Mouse (Mus musculus) neural tube, embryonic 13.5 days (tissue): ENCODE measurements at regions not wholly inside any gene's neighbourhood (a gene's known extent, or its start where the extent isn't known, plus 50 kb on each side); places are given as distances from the start of the nearest gene placed in this dataset.

Source experiments
- ATAC-seq: fragments of 200-750 bp; cut with Nextera tagmentation; 2 replicates; pipeline ENCODE4 v1.8.0; 2017; ENCODE audit warnings: low read depth, mild to moderate bottlenecking, moderate TSS enrichment, moderate library complexity
- H3K27ac ChIP-seq: fragments of 300-500 bp; sonication (generic); replicated peaks from 2 replicates; pipeline ENCODE4 v1.5.1; 2015; ENCODE audit warnings: moderate library complexity, mild to moderate bottlenecking, inconsistent platforms
- H3K27me3 ChIP-seq: fragments of 300-500 bp; sonication (generic); 2 replicates; pipeline ENCODE4 v1.6.1; 2015; ENCODE audit warnings: mild to moderate bottlenecking, inconsistent platforms
- H3K36me3 ChIP-seq: fragments of 300-500 bp; sonication (generic); 2 replicates; pipeline ENCODE4 v1.6.1; 2015; ENCODE audit warnings: mild to moderate bottlenecking, inconsistent platforms
- H3K4me1 ChIP-seq: fragments of 300-500 bp; sonication (generic); replicated peaks from 2 replicates; pipeline ENCODE4 v1.6.1; 2015; ENCODE audit warnings: inconsistent platforms
- H3K4me2 ChIP-seq: fragments of 300-500 bp; sonication (generic); 2 replicates; pipeline ENCODE4 v1.6.1; 2015; ENCODE audit warnings: inconsistent platforms, mild to moderate bottlenecking, moderate library complexity
- H3K4me3 ChIP-seq: fragments of 300-500 bp; sonication (generic); 2 replicates; pipeline ENCODE4 v1.5.1; 2015; ENCODE audit warnings: mild to moderate bottlenecking, inconsistent platforms
- H3K9ac ChIP-seq: fragments of 300-500 bp; sonication (generic); 2 replicates; pipeline ENCODE4 v1.6.1; 2015; ENCODE audit warnings: moderate library complexity, mild to moderate bottlenecking, inconsistent platforms
- H3K9me3 ChIP-seq: fragments of 300-500 bp; sonication (generic); 2 replicates; pipeline ENCODE4 v1.6.1; 2016; ENCODE audit warnings: inconsistent platforms
- WGBS: fragments of 180-500 bp; shearing (Covaris S2); methylation state at CpG from one replicate; pipeline ENCODE4 v1.1.7; 2015; 5-methylcytosine and 5-hydroxymethylcytosine counted together

- ATAC-seq: no peak
- WGBS: 91% methylated on average over 4 of the region's 4 CpGs
- H3K4me1 ChIP-seq: no peaks in the 10 kb centered on the region
- H3K4me3 ChIP-seq: no peak overlapping the region
- no peak overlapping the region for H3K4me2 ChIP-seq
- H3K9ac ChIP-seq: no peak overlapping the region
- H3K9me3 ChIP-seq: no peaks in the 10 kb centered on the region
- no peaks in the 10 kb centered on the region for H3K36me3 ChIP-seq
- no peak overlapping the region for H3K27ac ChIP-seq
- H3K27me3 ChIP-seq: no peaks in the 10 kb centered on the region
Observed at GRCm38 (mm10) chr2:117913846-117914245, 197.8 kb upstream of the Thbs1 start.

- H3K36me3 ChIP-seq: no peaks in the 10 kb centered on the region
- no peak overlapping the region for H3K4me2 ChIP-seq
- no peaks in the 10 kb centered on the region for H3K9me3 ChIP-seq
- H3K9ac ChIP-seq: no peak overlapping the region
- no peaks in the 10 kb centered on the region for H3K4me1 ChIP-seq
- WGBS: 94% methylated on average over 2 of the region's 2 CpGs
- H3K27ac ChIP-seq: no peak overlapping the region
- no peaks in the 10 kb centered on the region for H3K27me3 ChIP-seq
- H3K4me3 ChIP-seq: no peak overlapping the region
- no peak for ATAC-seq
Observed at GRCm38 (mm10) chr2:117915821-117916220, 195.9 kb upstream of the Thbs1 start.

- WGBS: 89% methylated on average over 3 of the region's 3 CpGs
- Histone ChIP-seq H3K9ac (no peak overlapping the region), H3K4me2 (no peak overlapping the region), H3K4me3 (no peak overlapping the region), H3K27me3 (no peaks in the 10 kb centered on the region), H3K9me3 (no peaks in the 10 kb centered on the region), H3K36me3 (no peaks in the 10 kb centered on the region), H3K4me1 (no peaks in the 10 kb centered on the region), H3K27ac (no peak overlapping the region)
- ATAC-seq: no peak
Observed at GRCm38 (mm10) chr2:117917181-117917580, 194.5 kb upstream of the Thbs1 start.

- Histone ChIP-seq H3K9ac (no peak overlapping the region), H3K4me1 (0 out of 2 replicates have a peak, but pooled peaks cover 5% of the 10 kb centered on the region), H3K27me3 (no peaks in the 10 kb centered on the region), H3K4me3 (no peak overlapping the region), H3K27ac (no peak overlapping the region), H3K9me3 (no peaks in the 10 kb centered on the region), H3K36me3 (no peaks in the 10 kb centered on the region), H3K4me2 (no peak overlapping the region)
- ATAC-seq: no peak
- WGBS: 35% methylated on average over 5 of the region's 5 CpGs
Observed at GRCm38 (mm10) chr2:117924877-117925276, 186.8 kb upstream of the Thbs1 start.

GRCm38 (mm10) chr2:117925412-117925811 lies 186.3 kb upstream of the Thbs1 start:
- Histone ChIP-seq H3K4me1 (0 out of 2 replicates have a peak, but pooled peaks cover 5% of the 10 kb centered on the region), H3K36me3 (no peaks in the 10 kb centered on the region), H3K4me3 (no peak overlapping the region), H3K27ac (no peak overlapping the region), H3K4me2 (no peak overlapping the region), H3K9ac (no peak overlapping the region), H3K27me3 (peaks cover 3% of the 10 kb centered on the region), H3K9me3 (no peaks in the 10 kb centered on the region)
- 96% methylated on average over 5 of the region's 5 CpGs for WGBS
- ATAC-seq: no peak

- Histone ChIP-seq H3K4me2 (no peak overlapping the region), H3K36me3 (no peaks in the 10 kb centered on the region), H3K4me3 (no peak overlapping the region), H3K27ac (no peak overlapping the region), H3K27me3 (peaks cover 19% of the 10 kb centered on the region), H3K9me3 (0 out of 2 replicates have a peak, but pooled peaks cover 5% of the 10 kb centered on the region), H3K9ac (no peak overlapping the region), H3K4me1 (0 out of 2 replicates have a peak, but pooled peaks cover 5% of the 10 kb centered on the region)
- WGBS: 49% methylated on average over 6 of the region's 6 CpGs
- ATAC-seq: peak; percentile 59
Observed at GRCm38 (mm10) chr2:117928062-117928461, 183.6 kb upstream of the Thbs1 start.

- no peak overlapping the region for H3K4me2 ChIP-seq
- no peak overlapping the region for H3K9ac ChIP-seq
- no peak overlapping the region for H3K27ac ChIP-seq
- no peak for ATAC-seq
- no peak overlapping the region for H3K4me3 ChIP-seq
- WGBS: 59% methylated on average over 1 of the region's 1 CpGs
- H3K27me3 ChIP-seq: peaks cover 31% of the 10 kb centered on the region
- H3K36me3 ChIP-seq: no peaks in the 10 kb centered on the region
- 0 out of 2 replicates have a peak, but pooled peaks cover 5% of the 10 kb centered on the region for H3K9me3 ChIP-seq
- H3K4me1 ChIP-seq: 0 out of 2 replicates have a peak, but pooled peaks cover 5% of the 10 kb centered on the region
Observed at GRCm38 (mm10) chr2:117929586-117929985, 182.1 kb upstream of the Thbs1 start.

GRCm38 (mm10) chr2:117930895-117931537 lies 180.7 kb upstream of the Thbs1 start:
- no peak overlapping the region for H3K4me2 ChIP-seq
- 88% methylated on average over 3 of the region's 3 CpGs for WGBS
- ATAC-seq: no peak
- 0 out of 2 replicates have a peak, but pooled peaks cover 5% of the 10 kb centered on the region for H3K4me1 ChIP-seq
- peaks cover 45% of the 10 kb centered on the region for H3K27me3 ChIP-seq
- 0 out of 2 replicates have a peak, but pooled peaks cover 5% of the 10 kb centered on the region for H3K9me3 ChIP-seq
- no peaks in the 10 kb centered on the region for H3K36me3 ChIP-seq
- H3K27ac ChIP-seq: no peak overlapping the region
- H3K4me3 ChIP-seq: no peak overlapping the region
- H3K9ac ChIP-seq: no peak overlapping the region

GRCm38 (mm10) chr2:117936590-117936989 lies 175.1 kb upstream of the Thbs1 start:
- 83% methylated on average over 6 of the region's 6 CpGs for WGBS
- H3K4me3 ChIP-seq: no peak overlapping the region
- H3K36me3 ChIP-seq: no peaks in the 10 kb centered on the region
- peaks cover 66% of the 10 kb centered on the region for H3K27me3 ChIP-seq
- H3K27ac ChIP-seq: no peak overlapping the region
- 0 out of 2 replicates have a peak, but pooled peaks cover 5% of the 10 kb centered on the region for H3K9me3 ChIP-seq
- no peak for ATAC-seq
- peaks cover 9% of the 10 kb centered on the region for H3K4me1 ChIP-seq
- H3K9ac ChIP-seq: no peak overlapping the region
- H3K4me2 ChIP-seq: no peak overlapping the region

- ATAC-seq: no peak
- WGBS: 18% methylated on average over 12 of the region's 12 CpGs
Observed at GRCm38 (mm10) chr2:117938283-117939049, 173.2 kb upstream of the Thbs1 start.

GRCm38 (mm10) chr2:117941517-117942096 lies 170.1 kb upstream of the Thbs1 start:
- Histone ChIP-seq H3K27me3 (peaks cover 45% of the 10 kb centered on the region), H3K27ac (no peak overlapping the region), H3K4me3 (no peak overlapping the region), H3K4me1 (peaks cover 9% of the 10 kb centered on the region), H3K4me2 (no peak overlapping the region), H3K9me3 (no peaks in the 10 kb centered on the region), H3K9ac (no peak overlapping the region), H3K36me3 (no peaks in the 10 kb centered on the region)
- no peak for ATAC-seq
- 32% methylated on average over 6 of the region's 6 CpGs for WGBS

More at GRCm38 (mm10) chr2:117938283-117939049, 173.2 kb upstream of the Thbs1 start:
- H3K4me3 ChIP-seq: no peak overlapping the region
- H3K9ac ChIP-seq: no peak overlapping the region
- no peak overlapping the region for H3K4me2 ChIP-seq
- no peaks in the 10 kb centered on the region for H3K9me3 ChIP-seq
- H3K27ac ChIP-seq: no peak overlapping the region
- no peaks in the 10 kb centered on the region for H3K36me3 ChIP-seq
- peaks cover 63% of the 10 kb centered on the region for H3K27me3 ChIP-seq
- peaks cover 9% of the 10 kb centered on the region for H3K4me1 ChIP-seq

GRCm38 (mm10) chr2:117943666-117944065 lies 168.0 kb upstream of the Thbs1 start:
- Histone ChIP-seq H3K36me3 (no peaks in the 10 kb centered on the region), H3K9ac (no peak overlapping the region), H3K27ac (no peak overlapping the region), H3K4me2 (no peak overlapping the region), H3K9me3 (no peaks in the 10 kb centered on the region), H3K4me3 (no peak overlapping the region), H3K27me3 (peaks cover 38% of the 10 kb centered on the region), H3K4me1 (peaks cover 4% of the 10 kb centered on the region)
- ATAC-seq: no peak
- WGBS: 55% methylated on average over 5 of the region's 5 CpGs
